Mouse (Mus musculus) brain, embryonic 14.5 days (tissue): ENCODE results near the gene Fbxo36.

Source experiments
- CTCF ChIP-seq: fragments of 200-500 bp; IDR thresholded peaks from 2 replicates; pipeline ENCODE4 v1.5.1; 2012; ENCODE audit warnings: inconsistent platforms, mild to moderate bottlenecking, moderate library complexity, borderline replicate concordance; ENCODE audit not compliant: insufficient read depth, insufficient read length; ENCODE audit errors: extremely low read depth
- POLR2A ChIP-seq: fragments of 200-500 bp; IDR thresholded peaks from 2 replicates; pipeline ENCODE4 v1.6.1; 2012; ENCODE audit warnings: mild to moderate bottlenecking, inconsistent platforms, borderline replicate concordance; ENCODE audit not compliant: poor library complexity, insufficient read depth, insufficient read length, severe bottlenecking; ENCODE audit errors: extremely low read depth

- TF ChIP-seq CTCF, result no peak
- TF ChIP-seq POLR2A, result no peak
These were observed 22.0 kb upstream of the Fbxo36 start for GRCm38 (mm10) chr1:84817596-84817995.
